Mouse (Mus musculus) lung, postnatal 36 days (tissue): ENCODE data around the gene Baiap2.

Experiments
- DNase-seq: peaks from one replicate; pipeline ENCODE4 v3.0.0; 2022; ENCODE audit warnings: mixed read lengths

The Baiap2 gene

DNA sequence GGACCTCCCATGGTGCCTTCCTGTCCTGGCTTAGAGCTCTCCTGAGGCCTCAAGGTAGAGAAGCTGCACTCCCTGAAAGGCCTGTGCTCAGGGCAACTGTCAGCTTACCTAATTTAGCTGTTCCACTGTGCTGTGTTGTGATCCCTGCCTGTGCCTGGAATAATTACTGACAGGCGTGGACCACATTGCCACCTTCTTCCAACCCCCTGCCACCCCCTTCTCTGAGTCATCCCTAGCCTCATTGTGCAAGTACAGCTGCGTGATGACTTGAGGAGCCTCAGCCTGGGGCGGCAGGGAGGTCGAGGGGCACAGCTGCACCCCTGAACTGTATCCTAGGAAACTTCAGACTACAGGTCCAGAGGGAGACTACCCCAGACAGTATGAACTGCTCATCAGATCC, 5.7 kb downstream of the Baiap2 start:
- DNase-seq: no peak

GRCm38 (mm10) chr11:119948803-119949202, 6.2 kb downstream of the Baiap2 start:
- DNase-seq: peak; percentile 34

DNA sequence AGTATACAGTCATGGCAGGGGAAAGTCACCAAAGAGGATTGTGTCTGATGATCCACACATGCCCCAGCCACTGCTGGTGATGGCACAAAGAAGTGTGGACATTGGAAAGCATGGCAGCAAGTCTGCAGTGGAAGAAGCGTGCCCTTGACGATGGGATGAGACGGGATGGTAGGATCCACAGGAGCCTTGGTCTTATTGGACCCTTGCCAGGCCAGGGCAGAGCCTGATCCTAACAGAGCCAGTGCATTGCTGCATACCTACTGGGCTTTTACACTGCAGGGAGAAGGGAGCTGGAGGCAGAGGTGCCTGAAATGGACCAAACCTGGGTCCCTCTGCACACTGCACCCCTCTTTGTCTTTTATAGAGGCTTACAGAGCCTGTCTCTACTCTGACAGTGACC, 8.0 kb downstream of the Baiap2 start:
- no peak for DNase-seq

GRCm38 (mm10) chr11:119951326-119951725, 8.8 kb downstream of the Baiap2 start:
- no peak for DNase-seq

DNA sequence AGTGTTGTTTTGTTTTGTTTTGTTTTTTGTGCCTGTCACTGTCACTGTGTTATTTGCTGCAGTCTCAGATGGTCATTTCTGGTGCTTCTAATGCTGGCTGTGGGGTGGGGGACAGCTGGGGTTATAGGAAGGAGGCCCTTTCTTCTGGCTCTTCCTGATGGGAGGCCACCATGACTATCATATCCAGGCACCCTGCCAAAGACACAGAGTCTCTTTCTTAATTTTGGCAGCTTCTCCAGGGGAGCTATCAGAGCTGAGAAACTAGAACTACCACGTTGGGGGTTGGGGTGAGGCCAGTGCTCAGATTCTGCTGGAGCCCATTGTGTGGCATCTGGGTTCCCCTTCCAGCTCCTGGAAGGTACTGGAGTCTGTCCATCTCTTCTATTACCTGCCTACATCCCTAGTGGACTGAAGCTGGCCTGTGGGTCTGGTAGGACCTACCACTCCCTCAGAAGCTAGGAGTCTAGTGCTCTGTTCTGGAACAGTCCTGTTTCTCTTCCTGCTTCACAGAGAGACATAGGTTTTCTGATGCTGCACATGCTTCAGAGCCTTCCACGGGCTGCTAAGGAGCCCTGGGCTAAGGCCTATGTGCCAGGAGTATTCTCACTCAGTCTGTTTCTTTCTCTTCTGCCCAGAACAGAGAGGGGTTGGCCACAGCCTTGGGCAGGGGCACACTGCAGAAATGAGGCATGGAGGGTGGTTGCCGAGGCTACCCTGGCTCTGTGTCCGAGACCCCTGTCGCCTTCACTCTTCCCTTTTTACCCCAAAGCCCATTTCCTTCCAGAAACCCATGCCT, 10.1 kb downstream of the Baiap2 start:
- peak; percentile 87 for DNase-seq

DNA sequence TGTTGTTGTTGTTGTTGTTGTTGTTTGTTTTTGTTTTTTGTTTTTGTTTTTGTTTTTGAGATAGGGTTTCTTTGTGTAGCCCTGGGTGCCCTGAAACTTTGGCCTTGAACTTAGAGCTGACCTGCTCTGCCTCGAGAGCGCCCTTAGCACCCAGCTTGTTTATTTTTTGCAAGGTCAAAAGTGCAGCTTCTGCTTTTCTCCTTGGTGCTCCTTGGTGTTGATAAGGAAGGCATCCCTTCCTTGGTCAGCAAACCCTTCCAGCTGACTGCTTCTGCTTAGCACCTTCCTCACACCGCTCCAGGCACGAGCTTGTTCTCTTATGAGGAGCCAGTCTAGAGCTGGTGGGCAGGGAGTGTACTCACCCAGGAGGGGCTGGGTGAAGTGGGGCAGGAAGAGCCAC, 11.7 kb downstream of the Baiap2 start:
- peak; percentile 36 for DNase-seq

GRCm38 (mm10) chr11:119954749-119955337, 12.3 kb downstream of the Baiap2 start:
- peak; percentile 61 for DNase-seq

DNA sequence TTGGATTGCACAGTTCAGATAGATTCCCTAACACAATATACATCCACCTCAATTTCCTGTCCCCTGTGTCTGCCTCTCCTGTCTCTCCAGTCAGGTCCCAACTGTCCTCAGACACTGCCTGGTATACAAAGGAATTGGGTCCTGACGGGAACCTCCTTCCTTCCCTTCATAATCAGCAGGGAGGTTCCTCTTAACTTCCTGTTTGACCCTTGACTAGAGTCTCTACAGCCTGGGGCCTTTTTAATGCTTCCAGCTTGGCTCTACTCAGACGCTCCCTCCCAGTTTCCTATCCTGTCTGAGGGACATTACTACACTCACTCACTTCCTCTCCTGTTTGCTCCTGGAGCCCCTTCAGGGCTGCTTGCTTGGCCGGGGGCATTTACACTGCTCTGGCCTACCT, 12.9 kb downstream of the Baiap2 start:
- peak; percentile 65 for DNase-seq

GRCm38 (mm10) chr11:119956590-119956989, 14.0 kb downstream of the Baiap2 start:
- DNase-seq: no peak

GRCm38 (mm10) chr11:119958856-119959255, 16.3 kb downstream of the Baiap2 start:
- DNase-seq: peak; percentile 65

DNA sequence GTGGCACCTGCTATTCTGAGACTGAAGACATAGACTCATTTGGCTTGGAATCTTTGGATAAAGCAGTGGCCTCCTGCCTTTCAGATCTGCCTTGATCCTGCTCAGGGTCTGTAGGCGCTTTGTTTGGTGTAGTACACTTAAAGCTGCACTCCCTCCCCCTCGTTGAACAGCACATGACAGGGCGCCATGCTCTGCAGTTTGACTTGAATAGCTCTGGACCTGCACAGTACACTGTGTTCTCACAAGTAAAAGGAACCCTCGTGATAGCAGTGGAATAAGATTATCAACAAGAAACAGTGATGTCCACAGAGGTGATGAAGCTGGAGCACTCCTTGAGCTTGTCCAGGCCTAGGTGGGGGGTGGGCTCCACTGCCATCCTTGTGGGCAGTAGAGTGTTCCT, 17.2 kb downstream of the Baiap2 start:
- DNase-seq: no peak

DNA sequence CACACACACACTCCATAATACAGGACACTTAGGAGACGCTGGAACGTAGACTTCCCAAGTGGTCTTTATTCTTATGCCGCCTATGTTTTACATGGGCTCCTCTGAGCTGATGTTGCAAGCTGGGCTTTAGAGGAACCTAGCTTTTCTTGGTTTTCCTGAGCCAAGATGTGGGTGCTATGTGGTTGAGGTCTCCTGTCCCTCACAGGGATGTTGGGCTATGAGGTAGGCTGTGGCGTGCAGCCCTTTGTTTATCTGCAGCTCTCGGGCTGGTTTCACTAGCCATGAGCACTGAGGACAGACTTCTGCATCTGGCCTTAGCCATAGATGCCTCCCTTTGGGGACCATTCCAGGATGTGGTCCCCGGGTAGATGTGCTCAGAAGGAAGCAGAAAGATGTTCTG, 18.1 kb downstream of the Baiap2 start:
- no peak for DNase-seq

DNA sequence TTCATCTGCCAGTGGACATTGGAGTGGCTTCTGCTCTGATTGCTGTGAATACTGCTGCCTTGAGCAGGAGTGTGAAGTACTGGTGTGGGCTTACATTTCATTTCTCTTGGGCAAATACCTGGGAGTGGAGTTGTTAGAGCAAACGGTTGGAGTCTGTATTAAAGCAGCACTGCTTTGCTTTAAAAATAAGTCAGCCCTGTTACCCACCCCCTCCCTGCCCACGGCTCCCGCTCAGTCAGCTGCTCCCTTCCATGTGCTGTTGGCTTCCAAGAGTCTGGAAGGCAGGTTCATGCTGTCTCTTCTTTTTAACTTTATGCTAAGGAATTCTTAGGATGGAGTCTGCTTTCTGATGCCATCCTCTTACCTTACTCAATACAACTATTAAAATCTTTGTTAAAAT, 18.9 kb downstream of the Baiap2 start:
- DNase-seq: no peak

DNA sequence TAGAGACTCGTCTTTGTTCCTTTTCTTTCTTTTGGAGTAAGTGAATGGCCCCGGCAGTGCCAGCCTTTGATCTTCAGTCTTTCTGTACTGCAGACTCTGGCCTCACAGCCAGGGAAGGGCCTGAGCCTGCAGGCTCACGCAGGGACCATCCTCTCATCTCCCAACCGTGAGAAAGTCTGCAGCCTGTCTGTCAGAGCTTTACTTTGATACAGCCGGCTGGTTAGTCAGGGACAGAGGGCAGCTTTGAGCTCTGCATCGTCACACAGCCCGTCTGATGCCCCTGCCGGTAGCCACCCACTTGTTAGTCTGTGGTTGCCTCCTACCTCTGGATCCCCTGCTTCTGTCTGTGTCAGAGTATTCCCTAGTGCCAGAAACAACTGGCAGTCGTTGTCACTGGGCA, 22.5 kb downstream of the Baiap2 start:
- DNase-seq: no peak

DNA sequence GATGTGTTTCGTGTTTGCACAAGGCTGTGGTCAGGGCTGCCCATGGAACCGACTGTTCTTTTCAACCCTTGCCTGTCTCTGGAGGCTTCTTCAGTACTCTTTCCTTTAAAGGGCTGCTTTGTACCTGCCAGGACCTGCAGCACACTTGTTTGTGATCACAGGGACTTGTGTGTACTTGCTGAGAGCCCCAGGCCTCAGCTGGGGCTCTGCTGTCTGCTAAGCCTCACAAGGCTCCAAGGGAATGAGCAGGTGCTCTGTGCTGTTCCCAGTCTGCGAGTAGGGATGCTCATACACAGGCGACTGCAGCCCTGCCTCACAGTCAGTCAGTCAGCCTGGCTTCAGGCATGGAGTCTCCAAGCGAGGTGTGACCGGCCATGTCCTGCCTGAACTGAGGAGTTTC, 23.7 kb downstream of the Baiap2 start:
- no peak for DNase-seq

DNA sequence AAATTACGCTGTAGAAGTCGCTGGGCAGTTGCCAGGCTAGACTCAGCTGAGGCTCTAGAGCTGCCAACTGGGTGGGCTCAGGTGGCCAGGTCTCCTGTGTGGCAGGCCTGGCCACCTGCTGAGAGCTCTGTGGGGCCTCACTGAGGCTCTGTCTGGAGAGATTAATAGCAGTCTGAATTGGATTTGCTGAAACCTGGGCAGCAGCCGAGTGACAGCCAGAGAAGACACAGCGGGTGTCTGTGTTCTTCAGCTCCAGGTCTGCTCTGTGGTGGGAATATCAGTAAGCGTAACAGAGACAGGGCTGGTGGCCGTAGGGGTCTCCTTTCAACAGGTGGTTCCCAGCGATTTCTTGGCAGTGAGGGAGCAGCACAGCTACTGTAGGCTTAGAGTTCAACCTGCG, 24.8 kb downstream of the Baiap2 start:
- DNase-seq: no peak

DNA sequence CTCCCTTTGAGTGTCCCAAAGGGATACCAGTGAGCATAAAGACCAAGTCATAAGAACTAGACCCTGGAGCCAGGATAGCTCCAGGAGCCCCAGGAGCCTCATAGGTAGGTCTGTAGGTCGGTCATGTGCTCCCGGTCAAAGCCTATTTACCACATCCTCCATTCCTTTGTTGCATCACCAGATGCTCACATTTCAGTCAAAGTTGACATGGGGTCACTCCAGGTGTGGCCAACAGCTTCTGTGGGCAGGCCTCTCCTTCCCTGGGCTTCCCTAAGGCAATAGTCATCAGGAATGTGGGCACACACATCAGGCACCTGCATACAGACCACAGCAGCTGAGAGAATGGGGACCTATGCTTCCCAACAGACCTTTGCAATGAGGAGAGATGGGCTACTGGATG, 25.3 kb downstream of the Baiap2 start:
- peak; percentile 47 for DNase-seq

GRCm38 (mm10) chr11:119970021-119970851, 27.7 kb downstream of the Baiap2 start:
- no peak for DNase-seq

DNA sequence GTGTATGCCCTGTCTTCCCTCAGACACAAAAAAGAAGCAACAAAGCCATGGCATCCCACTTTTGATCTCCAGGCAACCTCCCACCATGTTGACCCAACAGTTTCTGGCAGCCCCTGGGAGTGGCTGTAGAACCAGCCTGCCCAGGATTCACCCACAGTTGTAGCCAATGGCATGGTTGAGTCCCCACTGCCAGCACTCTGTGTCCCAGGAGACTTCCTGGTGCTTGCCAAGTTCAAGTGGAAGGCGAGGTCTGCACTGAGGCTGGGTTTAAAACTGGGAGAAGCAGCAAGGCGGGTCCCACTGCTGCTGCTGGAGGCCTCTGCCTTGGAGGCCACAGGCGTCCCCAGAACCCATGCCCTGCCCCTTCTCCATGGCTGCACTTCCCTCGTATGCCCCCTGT, 31.2 kb downstream of the Baiap2 start:
- peak; percentile 81 for DNase-seq

GRCm38 (mm10) chr11:119975739-119976501, 33.4 kb downstream of the Baiap2 start:
- peak; percentile 86 for DNase-seq

DNA sequence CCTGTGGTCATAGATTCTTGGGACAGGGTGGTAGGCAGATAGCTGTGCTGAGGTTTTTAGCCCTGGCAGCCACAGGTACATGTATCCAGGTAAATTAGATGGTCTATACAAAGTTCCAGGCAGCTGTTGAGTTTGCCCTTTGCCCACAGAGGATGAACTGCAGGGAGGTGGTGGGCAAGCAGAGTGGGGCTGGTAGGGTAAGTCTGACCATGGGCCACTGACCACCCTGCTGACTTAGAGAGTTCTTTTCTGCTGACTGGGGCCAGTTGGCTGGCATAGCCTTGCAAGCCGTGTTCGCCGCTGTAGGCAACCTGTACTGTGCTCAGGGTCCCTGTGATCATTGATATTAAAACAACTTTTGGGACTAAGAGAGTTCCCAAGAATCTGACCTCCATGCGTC, 36.1 kb downstream of the Baiap2 start:
- no peak for DNase-seq

- DNase-seq: peak; percentile 37
Measured at GRCm38 (mm10) chr11:119979596-119980385, 37.2 kb downstream of the Baiap2 start.
